Mouse (Mus musculus): ENCODE measurements at regions not wholly inside any gene's neighbourhood (a gene's known extent, or its start where the extent isn't known, plus 50 kb on each side); places are given as distances from the start of the nearest gene placed in this dataset.

- TF ChIP-seq CTCF (IDR thresholded peaks at IDR 0.05) (no peak), EP300 (IDR thresholded peaks at IDR 0.05) (no peak)
Observed at GRCm38 (mm10) chrX:76116562-76116961, 147.5 kb upstream of the Cldn34b3 start.
